Mouse (Mus musculus) forebrain, embryonic 12.5 days (tissue): ENCODE results near the gene Bhlha15. TPM values are rescaled to one million over a fixed set of nuclear protein-coding genes. Genes with fewer than 3 reads are reported as not detected.
A peak's percentile ranks its signal among the peaks of the same experiment; 100 is the strongest.

Source experiments
- ATAC-seq: fragments of 200-750 bp; cut with Nextera tagmentation; 2 replicates; pipeline ENCODE4 v1.8.0; 2017; ENCODE audit warnings: moderate TSS enrichment; ENCODE audit not compliant: low FRiP score
- H3K27ac ChIP-seq: fragments of 300-500 bp; sonication (generic); 2 replicates; pipeline ENCODE4 v1.5.1; 2016; ENCODE audit warnings: mild to moderate bottlenecking
- H3K27me3 ChIP-seq: fragments of 300-500 bp; sonication (generic); 2 replicates; pipeline ENCODE4 v1.6.1; 2016; ENCODE audit warnings: mild to moderate bottlenecking
- H3K36me3 ChIP-seq: fragments of 300-500 bp; sonication (generic); replicated peaks from 2 replicates; pipeline ENCODE4 v1.6.1; 2016; ENCODE audit warnings: mild to moderate bottlenecking
- H3K4me1 ChIP-seq: fragments of 300-500 bp; sonication (generic); 2 replicates; pipeline ENCODE4 v1.6.1; 2016
- H3K4me2 ChIP-seq: fragments of 300-500 bp; sonication (generic); 2 replicates; pipeline ENCODE4 v1.6.1; 2016; ENCODE audit warnings: mild to moderate bottlenecking, moderate library complexity
- H3K4me3 ChIP-seq: fragments of 300-500 bp; sonication (generic); replicated peaks from 2 replicates; pipeline ENCODE4 v1.5.1; 2016; ENCODE audit warnings: mild to moderate bottlenecking
- H3K9ac ChIP-seq: fragments of 300-500 bp; sonication (generic); 2 replicates; pipeline ENCODE4 v1.6.1; 2016; ENCODE audit warnings: mild to moderate bottlenecking
- H3K9me3 ChIP-seq: fragments of 300-500 bp; sonication (generic); 2 replicates; pipeline ENCODE4 v1.6.1; 2016
- whole genome bisulfite sequencing: fragments of 180-500 bp; shearing (Covaris S2); methylation state at CpG from one replicate; pipeline ENCODE4 v1.1.7; 2016; 5-methylcytosine and 5-hydroxymethylcytosine counted together
- polyA plus RNA-seq: library from polyadenylated mRNA; unstranded; fragments of >200 nt; fragmentation: Nextera tagmentation; extraction: Ambion mirVana; gene quantifications from 2 replicates; pipeline ENCODE4 v1.2.1, GENCODE M21; 2016

Gene Bhlha15
- 0.09 and 0.13 TPM in 2 replicates for polyA plus RNA-seq

- no peak within 1 kb of the TSS for H3K27ac ChIP-seq
- ATAC-seq: peak; percentile 55
- H3K4me2 ChIP-seq: peak within 1 kb of the TSS; percentile 51
- H3K4me1 ChIP-seq: peaks cover 16% of the 10 kb centered on the region
- H3K9me3 ChIP-seq: no peaks in the 10 kb centered on the region
- peaks cover 6% of the 10 kb centered on the region; the same call in 1 of the 2 replicates for H3K27me3 ChIP-seq
- peak within 1 kb of the TSS; percentile 14 for H3K4me3 ChIP-seq
- H3K36me3 ChIP-seq: peaks cover 7% of the 10 kb centered on the region
- peak within 1 kb of the TSS; percentile 43; the same call in 1 of the 2 replicates for H3K9ac ChIP-seq
- WGBS: 5% methylated on average over 21 of the region's 26 CpGs
Measured at GRCm38 (mm10) chr5:144189950-144190583, at the start of gene Bhlha15. Gene Bhlha15 (plus strand): TSS chr5:144190286.

- no peak for ATAC-seq
- Histone ChIP-seq H3K4me3 (no peak overlapping the region), H3K4me1 (no peaks in the 10 kb centered on the region), H3K36me3 (peaks cover 30% of the 10 kb centered on the region), H3K27me3 (no peaks in the 10 kb centered on the region), H3K4me2 (no peak overlapping the region), H3K9ac (no peak overlapping the region), H3K27ac (no peak overlapping the region), H3K9me3 (no peaks in the 10 kb centered on the region)
- 93% methylated on average over 5 of the region's 5 CpGs for whole genome bisulfite sequencing
Measured at GRCm38 (mm10) chr5:144143531-144143930, 46.6 kb upstream of the Bhlha15 start.

- Histone ChIP-seq H3K4me3 (no peak overlapping the region), H3K36me3 (peaks cover 43% of the 10 kb centered on the region), H3K27me3 (no peaks in the 10 kb centered on the region), H3K4me2 (no peak overlapping the region), H3K27ac (no peak overlapping the region), H3K9ac (no peak overlapping the region), H3K4me1 (no peaks in the 10 kb centered on the region), H3K9me3 (no peaks in the 10 kb centered on the region)
- ATAC-seq: no peak
Measured at GRCm38 (mm10) chr5:144146898-144147297, 43.2 kb upstream of the Bhlha15 start.

GRCm38 (mm10) chr5:144149530-144149929, 40.6 kb upstream of the Bhlha15 start:
- Histone ChIP-seq H3K4me2 (no peak overlapping the region), H3K27me3 (no peaks in the 10 kb centered on the region), H3K27ac (no peak overlapping the region), H3K4me3 (no peak overlapping the region), H3K4me1 (no peaks in the 10 kb centered on the region), H3K9me3 (no peaks in the 10 kb centered on the region), H3K9ac (no peak overlapping the region), H3K36me3 (peaks cover 43% of the 10 kb centered on the region)
- WGBS: 96% methylated on average over 4 of the region's 4 CpGs
- no peak for ATAC-seq

GRCm38 (mm10) chr5:144151270-144151669, 38.8 kb upstream of the Bhlha15 start:
- 91% methylated on average over 4 of the region's 4 CpGs for WGBS
- H3K4me1 ChIP-seq: no peaks in the 10 kb centered on the region

GRCm38 (mm10) chr5:144154528-144154927, 35.6 kb upstream of the Bhlha15 start:
- peaks cover 47% of the 10 kb centered on the region for H3K36me3 ChIP-seq
- WGBS: 31% methylated on average over 7 of the region's 7 CpGs
- no peaks in the 10 kb centered on the region for H3K27me3 ChIP-seq
- H3K4me2 ChIP-seq: no peak overlapping the region
- H3K4me3 ChIP-seq: no peak overlapping the region
- no peak for ATAC-seq
- no peaks in the 10 kb centered on the region; the same call in 1 of the 2 replicates for H3K4me1 ChIP-seq
- H3K27ac ChIP-seq: no peak overlapping the region
- H3K9ac ChIP-seq: no peak overlapping the region
- H3K9me3 ChIP-seq: no peaks in the 10 kb centered on the region

More at GRCm38 (mm10) chr5:144151270-144151669, 38.8 kb upstream of the Bhlha15 start:
- no peaks in the 10 kb centered on the region for H3K27me3 ChIP-seq
- no peak overlapping the region for H3K4me2 ChIP-seq
- no peak overlapping the region for H3K9ac ChIP-seq
- no peak for ATAC-seq
- no peak overlapping the region for H3K27ac ChIP-seq
- no peak overlapping the region for H3K4me3 ChIP-seq
- no peaks in the 10 kb centered on the region for H3K9me3 ChIP-seq
- peaks cover 40% of the 10 kb centered on the region for H3K36me3 ChIP-seq

GRCm38 (mm10) chr5:144158604-144159003, 31.5 kb upstream of the Bhlha15 start:
- Histone ChIP-seq H3K36me3 (peaks cover 45% of the 10 kb centered on the region), H3K9ac (no peak overlapping the region)

GRCm38 (mm10) chr5:144159137-144159536, 30.9 kb upstream of the Bhlha15 start:
- no peak overlapping the region for H3K4me2 ChIP-seq
- H3K36me3 ChIP-seq: peaks cover 49% of the 10 kb centered on the region
- WGBS: 94% methylated on average over 8 of the region's 8 CpGs
- no peak overlapping the region for H3K9ac ChIP-seq
- no peaks in the 10 kb centered on the region; the same call in 1 of the 2 replicates for H3K4me1 ChIP-seq
- ATAC-seq: no peak
- H3K9me3 ChIP-seq: no peaks in the 10 kb centered on the region
- no peaks in the 10 kb centered on the region for H3K27me3 ChIP-seq
- H3K4me3 ChIP-seq: no peak overlapping the region
- H3K27ac ChIP-seq: peak overlapping the region; percentile 65; the same call in 1 of the 2 replicates

More at GRCm38 (mm10) chr5:144158604-144159003, 31.5 kb upstream of the Bhlha15 start:
- H3K4me3 ChIP-seq: no peak overlapping the region
- peak; percentile 67; the same call in 1 of the 2 replicates for ATAC-seq
- H3K4me2 ChIP-seq: no peak overlapping the region
- peak overlapping the region; percentile 42; the same call in 1 of the 2 replicates for H3K27ac ChIP-seq
- H3K9me3 ChIP-seq: no peaks in the 10 kb centered on the region
- WGBS: 43% methylated on average over 4 of the region's 4 CpGs
- H3K4me1 ChIP-seq: no peaks in the 10 kb centered on the region; the same call in 1 of the 2 replicates
- no peaks in the 10 kb centered on the region for H3K27me3 ChIP-seq

GRCm38 (mm10) chr5:144162080-144162812, 27.8 kb upstream of the Bhlha15 start:
- no peak overlapping the region for H3K4me3 ChIP-seq
- H3K36me3 ChIP-seq: peaks cover 61% of the 10 kb centered on the region
- H3K9me3 ChIP-seq: no peaks in the 10 kb centered on the region
- no peak for ATAC-seq
- peak overlapping the region; percentile 36; the same call in 1 of the 2 replicates for H3K27ac ChIP-seq
- H3K9ac ChIP-seq: no peak overlapping the region
- no peaks in the 10 kb centered on the region for H3K27me3 ChIP-seq
- 86% methylated on average over 5 of the region's 5 CpGs for WGBS
- no peak overlapping the region for H3K4me2 ChIP-seq
- no peaks in the 10 kb centered on the region; the same call in 1 of the 2 replicates for H3K4me1 ChIP-seq

- Histone ChIP-seq H3K9me3 (no peaks in the 10 kb centered on the region), H3K27me3 (no peaks in the 10 kb centered on the region)
- ATAC-seq: no peak
Measured at GRCm38 (mm10) chr5:144162813-144163517, 27.1 kb upstream of the Bhlha15 start.

GRCm38 (mm10) chr5:144165756-144166155, 24.3 kb upstream of the Bhlha15 start:
- Histone ChIP-seq H3K9me3 (no peaks in the 10 kb centered on the region), H3K27me3 (no peaks in the 10 kb centered on the region), H3K4me3 (no peak overlapping the region), H3K27ac (no peak overlapping the region), H3K4me2 (no peak overlapping the region), H3K4me1 (no peaks in the 10 kb centered on the region), H3K9ac (no peak overlapping the region), H3K36me3 (peaks cover 52% of the 10 kb centered on the region)
- ATAC-seq: no peak
- WGBS: 87% methylated on average over 3 of the region's 3 CpGs

More at GRCm38 (mm10) chr5:144162813-144163517, 27.1 kb upstream of the Bhlha15 start:
- no peak overlapping the region for H3K4me3 ChIP-seq
- no peak overlapping the region for H3K9ac ChIP-seq
- peak overlapping the region; percentile 36; the same call in 1 of the 2 replicates for H3K27ac ChIP-seq
- no peak overlapping the region for H3K4me2 ChIP-seq
- H3K4me1 ChIP-seq: no peaks in the 10 kb centered on the region; the same call in 1 of the 2 replicates
- WGBS: 84% methylated on average over 10 of the region's 10 CpGs
- H3K36me3 ChIP-seq: peaks cover 56% of the 10 kb centered on the region
